Comparison of ENCODE assay signal across 11 mouse cellular contexts in the genomic region with DNA sequence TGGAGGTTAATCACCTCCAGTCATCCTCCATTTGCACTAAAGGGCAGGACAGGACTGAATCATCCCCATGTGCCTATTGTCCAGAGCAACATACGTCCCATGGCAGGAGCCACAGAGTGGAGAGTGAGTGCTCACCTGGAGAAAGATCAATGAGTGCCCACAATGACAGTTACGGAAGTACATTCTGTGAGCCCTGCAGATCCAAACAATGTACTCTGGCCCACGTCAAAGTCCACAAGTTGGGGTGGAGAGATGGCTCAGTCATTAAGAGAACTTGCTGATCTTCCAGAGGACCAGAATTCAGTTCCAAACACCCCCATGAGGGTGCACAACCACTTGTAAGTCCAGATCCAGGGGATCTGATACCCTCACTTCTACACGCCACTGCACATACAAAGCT.
"Had no signal": no experiment of that assay in that cellular context is flagged by ENCODE, and none has a peak within 500 bp of the region (broad histone marks: within the 10 kb centered on the region; RNA-seq: fewer than 3 reads in every experiment).

No protein-coding gene starts in this region.

- H3K4me3 ChIP-seq: hindbrain, embryonic 15.5 days; limb, embryonic 15.5 days; midbrain, embryonic 13.5 days; neural tube, embryonic 15.5 days had no signal

- ATAC-seq: inflammation-experienced regulatory T-cells, adult 6 months; midbrain, embryonic 13.5 days had no signal

- DNase-seq: lung, adult 18-20 months; lung, postnatal 36 days; right cerebral cortex, adult 18-20 months; right cerebral cortex, postnatal 25 days; thymus, postnatal 4 days had no signal

- H3K9ac ChIP-seq: hindbrain, embryonic 15.5 days; limb, embryonic 15.5 days; midbrain, embryonic 13.5 days; neural tube, embryonic 15.5 days had no signal

- H3K9me3 ChIP-seq: hindbrain, embryonic 15.5 days; limb, embryonic 15.5 days; midbrain, embryonic 13.5 days; neural tube, embryonic 15.5 days had no signal

- H3K4me2 ChIP-seq: hindbrain, embryonic 15.5 days; limb, embryonic 15.5 days; midbrain, embryonic 13.5 days; neural tube, embryonic 15.5 days had no signal

- H3K4me1 ChIP-seq: limb, embryonic 15.5 days had no signal

- H3K27me3 ChIP-seq: hindbrain, embryonic 15.5 days; limb, embryonic 15.5 days; neural tube, embryonic 15.5 days had no signal

- H3K36me3 ChIP-seq: limb, embryonic 15.5 days had no signal

- H3K27ac ChIP-seq: hindbrain, embryonic 15.5 days; limb, embryonic 15.5 days; midbrain, embryonic 13.5 days; neural tube, embryonic 15.5 days; stomach, postnatal 0 days had no signal
